Mouse (Mus musculus): ENCODE data around the gene Camta1.

The Camta1 gene

DNA sequence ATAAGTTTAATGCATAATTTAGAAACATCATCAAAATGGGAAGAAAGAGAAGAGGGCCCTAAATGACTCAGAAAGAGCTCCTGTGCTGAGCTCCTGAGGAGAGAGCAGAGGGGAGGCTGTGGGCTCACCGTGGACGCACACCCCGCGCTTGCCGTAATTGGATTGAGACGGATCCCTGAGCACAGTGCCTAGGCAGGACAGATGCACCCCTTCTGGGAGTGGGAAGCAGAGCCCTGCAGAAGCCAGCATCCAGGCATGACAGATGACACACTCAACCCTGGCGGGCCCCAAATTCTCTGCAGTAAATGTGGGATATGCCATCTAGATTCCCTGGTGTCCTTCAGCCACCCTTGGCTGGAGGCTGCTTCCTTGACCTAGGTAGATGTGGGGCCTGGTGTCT lies 654.1 kb downstream of the Camta1 start:
- DNase-seq (ENCODE audit: low spot score): no peak

DNA sequence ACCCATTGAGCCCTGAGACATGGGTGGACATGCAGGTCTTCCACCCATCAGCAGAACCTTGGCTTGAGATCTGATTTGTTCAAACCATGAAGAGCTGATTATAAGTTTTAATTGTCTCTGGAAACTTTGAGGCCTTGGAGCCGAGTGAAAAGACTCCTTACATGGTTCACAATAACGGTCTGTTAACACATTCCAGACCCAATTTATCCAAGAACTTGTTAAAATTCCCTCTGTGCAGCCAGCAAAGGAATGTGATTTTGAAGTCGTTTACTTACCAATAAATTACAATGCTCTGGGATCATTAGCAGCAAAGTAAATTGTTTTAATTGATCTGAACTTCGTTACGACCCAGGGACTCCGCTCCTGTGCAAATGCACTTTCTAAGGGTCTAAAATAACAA lies 658.8 kb downstream of the Camta1 start:
- no peak for DNase-seq (ENCODE audit: low spot score)

DNA sequence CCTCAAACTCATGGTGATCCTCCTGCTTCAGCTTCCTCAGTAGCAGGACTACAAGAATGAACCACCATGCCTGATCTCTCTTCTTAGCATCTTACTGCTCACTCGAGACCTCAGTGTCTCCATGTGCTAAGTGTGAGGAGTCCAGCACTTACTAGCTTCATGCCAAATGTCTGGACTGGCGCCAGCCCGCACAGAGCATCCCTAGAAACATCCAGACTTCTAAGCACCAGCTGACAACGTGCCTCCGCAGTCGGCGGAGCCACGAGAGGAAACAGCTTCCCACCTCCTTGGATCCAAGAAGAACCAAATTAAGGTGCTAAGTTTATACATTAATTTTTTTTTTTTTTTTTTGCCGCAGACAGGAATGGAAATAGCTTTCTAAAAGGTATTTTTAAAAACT lies 661.4 kb downstream of the Camta1 start:
- DNase-seq (ENCODE audit: low spot score): no peak

DNA sequence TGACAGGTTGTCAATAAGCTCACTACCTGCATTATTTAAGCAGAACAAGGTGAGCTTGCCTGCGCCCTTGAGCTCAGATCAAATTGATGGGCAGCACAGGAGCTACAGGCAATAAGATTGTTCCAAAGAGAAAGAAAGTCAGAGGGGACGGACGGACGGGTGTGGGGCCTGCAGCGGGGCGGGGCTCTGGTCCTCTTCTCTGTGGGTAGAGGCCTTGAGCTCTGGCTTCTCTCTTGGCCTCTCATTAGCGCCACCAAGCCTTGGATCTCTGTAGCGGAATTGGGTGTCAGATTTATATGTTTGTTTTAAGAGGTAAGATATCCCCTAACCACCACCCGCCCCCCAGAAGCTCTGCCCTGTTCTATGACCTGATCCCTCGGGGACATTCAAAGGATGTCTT lies 666.5 kb downstream of the Camta1 start:
- DNase-seq (ENCODE audit: low spot score): no peak

DNA sequence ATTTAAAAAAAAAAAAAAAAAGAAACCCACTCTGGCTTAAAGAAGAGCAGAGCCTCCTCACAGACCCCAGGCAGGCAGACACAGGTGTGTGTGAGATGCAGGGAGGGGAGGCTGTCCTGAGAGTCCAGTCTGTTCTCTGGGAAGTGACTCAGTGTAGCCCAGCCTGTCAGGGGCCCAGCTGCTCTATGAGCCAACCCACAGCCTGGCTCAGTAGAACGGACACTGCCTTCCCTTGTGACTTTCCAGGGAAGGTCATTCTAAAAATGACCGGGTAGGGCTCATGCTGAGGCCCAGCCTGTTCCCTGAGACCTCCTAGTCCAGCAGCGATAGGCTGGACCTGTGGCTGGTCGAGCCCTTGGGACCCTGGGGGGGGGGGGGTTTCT lies 667.0 kb downstream of the Camta1 start:
- DNase-seq (ENCODE audit: low spot score): no peak

DNA sequence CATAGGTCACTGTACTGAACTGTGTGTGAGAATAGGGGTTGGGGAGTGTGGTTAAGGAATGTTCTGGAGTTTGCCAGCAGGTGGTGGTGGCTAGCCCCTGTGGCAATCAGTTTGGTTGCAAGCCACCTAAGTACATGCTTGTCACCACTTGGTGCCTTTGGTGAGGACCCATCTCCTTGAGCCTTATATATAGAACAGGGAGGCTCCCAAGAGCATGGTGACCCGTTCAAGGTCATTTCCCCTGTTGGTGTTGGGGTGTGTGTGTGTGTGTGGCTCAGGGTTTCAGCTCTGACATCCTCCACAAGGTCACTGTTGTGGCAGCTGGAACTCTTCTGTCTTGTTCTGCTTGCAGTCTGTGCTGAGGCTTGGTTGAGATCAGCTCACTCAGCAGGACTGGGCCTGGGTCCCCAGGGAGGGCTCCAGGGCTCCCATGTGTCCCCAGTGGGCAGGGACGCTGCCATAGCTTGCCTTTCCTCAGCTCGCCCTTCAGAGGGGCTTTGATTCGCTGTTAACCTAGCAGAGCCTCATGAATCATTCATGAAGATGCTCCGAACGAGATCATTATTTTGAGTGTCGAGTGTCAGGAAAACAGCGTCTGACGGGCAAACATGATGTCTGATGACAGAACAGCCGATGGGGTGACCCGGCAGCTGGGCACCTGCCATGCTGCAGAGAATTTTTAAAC lies 667.5 kb downstream of the Camta1 start:
- DNase-seq (ENCODE audit: low spot score): no peak

DNA sequence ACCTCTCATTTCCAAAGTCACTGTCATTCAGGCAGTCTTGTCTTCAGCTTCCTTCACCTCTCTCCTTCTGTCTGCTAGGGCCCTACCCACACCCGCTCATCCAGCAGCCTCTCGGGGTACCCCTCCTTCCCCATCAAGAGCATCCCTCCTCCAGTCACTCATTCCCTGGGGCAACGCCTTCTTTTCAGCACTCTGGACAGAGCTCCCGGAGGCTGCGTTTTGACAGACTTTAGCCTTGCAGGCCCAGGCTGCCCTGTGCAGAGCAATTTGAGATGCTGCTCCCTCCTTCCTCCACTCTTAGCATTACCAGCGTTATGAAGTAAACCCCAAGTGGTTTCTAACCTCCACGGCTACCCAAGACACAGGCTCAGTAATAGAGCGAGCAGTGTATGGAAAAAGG lies 675.2 kb downstream of the Camta1 start:
- DNase-seq (ENCODE audit: low spot score): peak; percentile 38

DNA sequence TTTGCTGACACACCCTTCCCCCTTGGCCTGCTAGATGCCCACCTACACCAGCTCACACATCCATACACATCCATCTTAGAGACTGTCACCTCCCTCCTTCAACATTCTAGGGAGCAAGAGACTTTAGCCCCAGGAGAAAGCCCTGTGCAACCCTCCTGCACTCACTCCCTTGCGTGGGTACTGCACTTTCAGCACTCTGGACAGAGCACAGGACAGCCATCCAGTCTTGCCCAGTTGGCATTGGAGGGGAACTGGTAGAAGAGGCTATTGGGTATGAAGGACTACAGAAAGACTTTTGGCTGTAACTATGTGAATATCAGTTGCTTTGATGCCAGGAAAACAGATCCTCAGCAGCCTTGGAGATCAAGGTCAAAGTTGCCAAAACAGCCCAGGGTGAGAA lies 675.9 kb downstream of the Camta1 start:
- DNase-seq (ENCODE audit: low spot score): no peak

DNA sequence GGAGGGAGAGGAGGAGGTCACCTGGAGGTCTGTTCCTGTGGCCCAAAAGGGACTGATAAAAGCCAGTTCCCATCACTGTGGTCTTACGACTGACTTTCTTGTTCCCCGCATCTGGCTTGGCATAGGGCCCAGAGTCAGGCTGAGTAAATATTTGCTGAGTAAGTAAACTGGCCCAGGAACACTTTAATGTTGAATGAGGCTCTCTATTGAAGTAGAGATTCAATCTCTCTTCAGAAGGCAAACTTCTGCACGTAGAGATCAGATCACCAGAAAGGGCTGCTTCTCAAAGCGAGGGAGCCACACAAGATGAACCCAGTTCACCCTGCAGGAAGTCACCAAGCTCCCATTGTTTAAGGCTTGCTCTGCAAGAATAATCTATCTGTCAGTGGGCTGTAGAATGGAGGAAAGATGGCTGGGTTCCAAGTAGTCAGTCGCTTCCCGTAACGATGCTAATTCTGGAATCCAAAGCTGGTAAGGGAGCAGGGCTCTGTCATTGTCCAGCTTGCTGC lies 681.2 kb downstream of the Camta1 start:
- peak; percentile 53 for DNase-seq (ENCODE audit: low spot score)

DNA sequence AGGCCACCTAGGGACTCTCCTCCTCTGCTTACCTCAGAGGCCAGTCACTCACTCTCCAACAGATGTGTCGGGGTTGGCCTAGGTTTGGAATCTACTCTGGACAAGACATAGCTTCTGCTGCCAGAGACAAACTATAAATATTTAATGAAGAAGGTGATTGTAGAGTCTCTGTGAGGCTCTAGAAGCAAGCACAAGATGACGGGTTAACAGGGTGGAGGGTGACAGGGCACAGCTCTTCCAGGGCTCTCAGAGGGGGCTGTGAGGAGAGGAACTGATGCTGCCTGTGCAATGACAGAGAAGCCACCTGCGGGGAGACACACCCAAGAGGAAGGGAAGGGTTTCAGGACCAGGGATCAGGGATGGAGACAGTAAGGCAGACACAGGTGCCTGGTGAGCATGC lies 682.0 kb downstream of the Camta1 start:
- no peak for DNase-seq (ENCODE audit: low spot score)

DNA sequence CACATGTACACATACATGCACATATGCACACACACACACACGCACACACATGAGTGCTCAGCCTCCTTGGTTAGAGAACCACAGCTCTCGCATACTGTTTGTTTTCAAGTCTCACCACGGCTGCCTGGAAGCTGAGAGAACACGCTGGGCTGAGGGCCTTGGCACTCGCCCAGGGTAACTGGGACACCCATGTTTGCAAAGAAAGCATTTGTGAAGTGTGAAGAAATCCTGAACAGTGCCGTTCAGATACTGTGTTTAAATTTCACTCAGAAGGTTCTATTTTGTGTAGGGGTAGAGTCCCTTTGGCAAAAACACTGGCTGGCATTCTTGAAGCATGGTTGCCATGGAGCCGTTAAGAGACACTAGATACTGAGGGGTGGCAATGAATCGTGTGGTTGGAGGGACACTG lies 682.7 kb downstream of the Camta1 start:
- DNase-seq (ENCODE audit: low spot score): peak; percentile 61

DNA sequence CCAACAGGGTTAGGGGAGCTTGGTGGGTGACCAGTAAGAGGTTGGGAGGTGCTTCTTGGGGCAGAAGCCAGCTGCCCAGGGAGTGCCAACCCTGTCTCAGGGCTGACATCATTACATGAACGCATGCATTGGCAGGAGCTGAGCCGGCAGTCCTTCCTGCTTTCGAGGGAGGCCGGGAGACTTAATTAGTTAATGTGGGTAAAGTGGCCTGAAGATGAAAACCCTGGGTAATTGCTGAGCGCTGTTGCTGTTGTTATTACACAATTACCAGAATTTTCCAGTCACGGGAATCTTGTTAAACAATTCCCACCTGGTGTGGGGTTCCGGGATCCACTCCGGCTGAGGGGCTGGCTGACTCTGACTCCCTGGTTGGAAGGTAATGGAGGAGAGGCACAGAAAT lies 689.1 kb downstream of the Camta1 start:
- DNase-seq (ENCODE audit: low spot score): no peak

DNA sequence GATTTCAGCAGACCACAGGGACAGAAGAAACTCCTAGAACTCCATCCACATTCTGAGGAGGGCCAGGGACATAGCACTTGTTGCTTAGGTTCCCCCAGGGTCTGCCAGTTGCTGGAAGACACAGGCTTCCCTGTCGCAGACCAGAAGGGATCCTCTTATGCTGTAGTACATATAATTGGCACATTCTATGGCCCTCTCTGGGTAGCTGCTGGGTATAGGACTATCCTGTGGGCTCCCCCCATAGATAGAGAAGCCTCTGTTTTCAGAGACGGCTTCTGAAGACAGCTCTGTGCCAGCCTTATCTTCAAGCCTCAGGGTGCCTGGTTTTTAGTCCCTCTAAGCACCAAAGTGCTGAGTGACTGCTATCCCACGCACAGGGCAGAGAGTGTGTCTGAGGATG lies 690.6 kb downstream of the Camta1 start:
- no peak for DNase-seq (ENCODE audit: low spot score)

DNA sequence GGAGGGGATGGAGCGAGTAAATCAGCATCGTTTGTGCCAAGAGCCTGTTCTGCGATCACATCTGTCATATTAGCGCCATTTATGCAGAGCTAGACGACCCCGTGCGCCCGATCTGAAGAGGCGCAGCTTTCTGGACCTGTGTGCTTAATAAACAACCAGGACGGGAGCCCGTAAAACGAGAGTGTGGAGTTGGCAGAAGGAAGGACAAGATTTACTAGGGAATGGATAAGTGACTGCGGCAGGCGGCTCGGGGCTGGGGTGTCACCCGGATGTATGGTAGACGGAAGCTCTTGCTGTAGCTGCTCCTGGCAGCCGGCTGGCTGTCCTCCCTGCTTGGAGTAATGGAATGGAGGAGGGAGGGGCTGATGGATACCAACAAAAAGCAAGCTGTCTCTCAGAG lies 691.0 kb downstream of the Camta1 start:
- DNase-seq (ENCODE audit: low spot score): no peak

DNA sequence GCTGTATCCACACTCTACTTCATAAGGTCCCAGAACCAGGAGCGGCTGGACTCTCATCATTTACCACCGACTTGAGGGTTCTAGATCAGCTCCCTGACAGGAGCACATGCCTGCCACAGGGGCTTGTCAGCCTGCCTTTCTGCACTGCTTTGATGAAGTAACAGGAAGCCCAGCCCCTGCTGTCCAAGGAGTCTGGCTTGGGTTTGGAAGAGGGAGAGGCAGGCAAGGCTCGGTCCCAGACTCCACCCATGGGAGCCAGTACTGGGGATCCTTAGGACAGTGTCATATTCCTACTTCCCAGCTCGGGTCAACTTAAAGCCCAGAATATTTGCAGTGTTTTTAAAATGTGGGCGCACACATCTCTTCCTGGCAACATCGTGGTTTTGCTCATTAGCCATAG lies 694.7 kb downstream of the Camta1 start:
- DNase-seq (ENCODE audit: low spot score): no peak

DNA sequence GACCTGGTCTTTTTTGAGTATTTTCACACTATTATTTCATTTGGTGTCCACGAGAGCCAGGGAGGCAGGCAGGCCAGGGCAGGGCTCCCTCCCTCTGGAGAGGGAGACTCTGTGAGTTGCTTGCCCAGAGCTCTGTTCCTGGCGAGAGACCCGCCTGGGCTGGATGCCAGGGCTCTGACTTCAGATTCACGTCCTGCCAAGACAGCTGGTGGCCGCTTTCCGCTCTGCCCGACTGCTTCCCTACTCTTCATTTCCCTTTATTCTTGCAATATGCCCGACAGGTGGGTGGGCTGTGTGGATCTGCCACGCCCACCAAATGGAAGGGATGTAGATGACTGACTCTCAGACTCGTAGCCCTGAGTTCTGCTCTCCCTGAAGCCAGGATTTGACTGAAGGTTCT lies 696.1 kb downstream of the Camta1 start:
- peak; percentile 81 for DNase-seq (ENCODE audit: low spot score)

DNA sequence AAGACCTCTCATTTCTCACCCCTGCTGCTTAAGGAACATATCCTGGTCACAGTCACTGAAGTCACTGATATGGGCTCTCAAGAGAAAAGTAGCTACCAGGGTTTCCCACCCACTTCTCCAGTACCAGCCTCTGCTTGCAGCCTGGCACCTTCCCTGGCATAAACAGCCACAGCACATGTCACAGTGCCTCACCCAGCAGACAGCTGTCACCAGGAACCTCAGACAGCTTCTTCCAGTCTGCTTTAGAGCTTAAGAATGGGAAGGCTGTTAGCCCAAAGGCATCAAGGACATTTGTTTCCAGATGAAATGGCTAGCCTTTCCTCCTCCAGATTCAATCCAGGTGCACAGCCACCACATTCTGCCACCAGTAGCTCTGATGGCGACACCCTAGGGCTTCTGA lies 697.4 kb downstream of the Camta1 start:
- DNase-seq (ENCODE audit: low spot score): no peak

DNA sequence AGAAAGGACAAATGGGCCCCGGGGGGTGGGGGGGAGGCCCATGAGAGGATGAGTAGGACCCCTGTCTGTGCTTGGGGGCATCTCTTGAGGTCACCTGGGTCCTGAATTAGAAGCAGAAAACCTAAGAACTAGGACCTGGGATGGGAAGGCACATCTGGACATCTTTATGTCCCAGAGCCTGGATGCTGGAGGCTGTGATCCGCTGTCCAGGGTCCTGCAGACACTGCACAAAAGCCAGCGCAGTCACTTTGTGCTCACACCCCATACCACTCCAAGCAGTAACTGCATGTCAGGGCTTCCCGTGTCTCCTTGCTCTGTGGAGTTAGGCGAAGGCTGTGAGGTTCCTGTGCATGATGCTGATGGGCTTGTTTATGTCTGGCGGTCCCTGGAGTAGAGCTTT lies 699.8 kb downstream of the Camta1 start:
- no peak for DNase-seq (ENCODE audit: low spot score)

DNA sequence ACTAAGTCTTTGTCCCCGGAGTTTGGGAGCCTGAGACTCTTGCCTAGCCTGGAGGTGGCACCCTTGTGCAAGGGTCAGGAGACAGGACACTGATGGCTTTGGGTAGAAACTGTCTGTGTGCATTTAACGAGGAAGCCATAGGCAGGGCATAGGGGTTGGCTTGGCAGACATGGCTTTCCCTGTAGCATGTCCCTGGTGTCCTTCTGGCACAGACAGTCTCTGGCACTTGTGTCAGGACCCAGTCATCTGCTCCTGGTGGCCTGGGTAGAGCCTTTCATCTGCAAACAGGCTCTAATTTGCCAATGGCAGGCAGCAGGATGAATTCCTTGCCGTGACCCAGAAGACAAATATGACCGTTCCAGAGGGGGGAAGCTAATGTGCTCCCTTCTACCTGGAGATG lies 700.7 kb downstream of the Camta1 start:
- DNase-seq (ENCODE audit: low spot score): no peak

DNA sequence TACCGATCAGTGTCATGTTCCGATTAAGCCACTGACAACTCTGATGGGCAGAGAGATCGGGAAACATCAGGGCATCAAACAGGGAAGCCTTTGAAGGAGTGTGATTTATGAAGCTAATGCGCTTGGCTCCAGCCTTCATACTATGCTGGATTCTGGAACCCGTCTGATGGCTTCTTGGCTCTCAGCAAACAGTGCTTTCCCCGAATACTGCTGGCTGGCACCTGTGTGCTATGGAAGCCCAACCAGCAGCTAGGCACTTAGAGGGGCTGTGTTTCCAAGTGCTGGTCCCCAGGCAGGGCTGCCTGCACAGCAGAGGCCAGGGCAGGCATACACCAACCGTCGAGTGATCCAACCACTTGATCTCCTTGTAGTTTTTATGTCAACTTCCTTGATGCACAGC lies 701.2 kb downstream of the Camta1 start:
- no peak for DNase-seq (ENCODE audit: low spot score)

DNA sequence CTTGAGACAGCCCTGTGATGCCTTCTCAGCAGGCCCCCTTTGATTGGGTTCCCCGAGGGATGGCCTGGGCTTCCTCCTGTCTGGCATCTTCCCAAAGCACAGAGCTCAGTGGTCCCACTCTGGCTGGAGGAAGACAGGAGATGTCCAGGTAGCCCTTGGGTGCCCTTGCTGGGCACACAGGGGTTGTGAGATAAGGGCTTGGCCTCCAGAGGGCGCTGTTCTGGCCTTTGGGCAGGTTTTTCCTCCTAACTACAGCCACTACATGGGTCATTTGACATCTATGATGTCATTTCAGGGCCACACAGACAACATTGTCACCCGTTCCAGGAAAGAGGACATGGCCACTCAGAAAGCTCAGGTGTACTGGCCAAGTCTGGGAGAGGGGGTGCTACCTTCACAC lies 703.4 kb downstream of the Camta1 start:
- no peak for DNase-seq (ENCODE audit: low spot score)

DNA sequence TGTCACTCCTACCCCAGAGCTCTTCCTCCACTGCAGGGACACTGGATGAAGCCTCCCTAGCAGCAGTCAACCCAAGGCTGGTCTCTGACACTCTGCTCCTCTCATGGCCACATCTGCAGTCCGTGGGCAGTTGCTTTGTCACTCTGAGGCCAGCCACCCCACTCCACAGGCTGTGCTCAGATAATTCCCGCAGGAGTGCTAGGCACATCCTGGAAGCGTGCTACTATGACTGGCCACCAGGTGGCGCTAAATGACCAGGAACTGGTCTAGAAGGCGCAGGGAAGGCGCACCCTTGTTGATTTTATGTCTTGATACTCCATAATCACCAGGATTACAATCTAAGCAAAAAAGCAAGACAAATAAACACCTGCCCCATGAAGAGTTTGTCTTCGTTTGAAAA lies 704.8 kb downstream of the Camta1 start:
- DNase-seq (ENCODE audit: low spot score): peak; percentile 74

DNA sequence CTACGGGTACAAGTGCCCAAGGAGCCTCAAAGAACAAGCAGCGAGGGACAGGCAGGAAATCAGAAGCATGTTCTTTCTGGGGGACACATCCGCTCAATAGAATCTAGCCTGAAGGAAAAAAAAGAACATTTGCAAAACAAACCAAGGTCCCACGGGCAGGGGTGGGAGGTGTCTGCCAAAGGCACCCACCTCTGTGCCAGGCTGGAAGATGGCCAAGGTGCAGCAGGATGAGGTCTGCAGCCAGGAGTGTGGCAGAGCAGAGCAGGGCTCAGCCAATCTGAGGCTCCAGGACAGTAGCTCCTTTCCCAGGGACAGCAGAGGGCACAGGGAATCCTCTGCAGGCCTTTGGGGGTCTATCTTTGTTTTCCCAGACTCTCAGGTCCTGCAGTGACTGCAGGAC lies 706.1 kb downstream of the Camta1 start:
- no peak for DNase-seq (ENCODE audit: low spot score)

DNA sequence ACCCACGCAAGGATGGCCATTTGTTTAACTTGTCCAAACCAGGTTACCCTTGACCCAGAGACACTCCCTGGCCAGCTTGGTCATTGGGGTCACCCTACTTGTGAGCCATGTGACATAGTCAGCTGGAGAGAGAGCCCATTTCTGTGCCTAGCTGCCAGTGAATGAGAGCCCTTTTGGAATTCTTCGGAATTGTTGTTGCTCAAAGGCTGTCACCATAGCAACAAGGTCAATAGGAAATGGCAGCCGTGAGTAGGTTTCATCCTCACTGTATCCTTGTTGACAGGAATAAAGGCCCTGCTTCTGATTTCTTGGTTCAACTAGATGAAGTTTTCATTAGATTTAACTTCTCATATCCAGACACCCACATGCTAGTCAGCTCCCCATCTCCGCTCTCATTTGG lies 707.4 kb downstream of the Camta1 start:
- no peak for DNase-seq (ENCODE audit: low spot score)

DNA sequence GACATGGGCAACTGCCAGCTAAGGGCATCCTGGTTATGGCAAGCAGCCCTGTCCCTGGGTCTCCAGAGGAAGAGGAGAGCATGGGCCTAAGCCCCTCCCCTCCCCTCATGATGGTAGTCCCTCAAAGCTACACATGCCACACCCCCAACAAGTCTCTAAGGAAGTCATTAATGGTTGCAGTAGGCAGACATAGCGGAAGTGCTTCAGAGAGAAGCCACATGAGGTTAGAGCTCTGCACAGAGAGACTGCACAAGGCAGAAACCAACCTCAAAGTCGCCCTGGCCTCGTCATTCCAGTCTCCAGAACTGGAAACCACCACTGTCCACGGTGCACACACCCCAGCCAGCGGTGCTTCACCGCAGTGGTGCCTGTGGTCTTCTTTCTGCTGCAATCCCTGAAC lies 709.7 kb downstream of the Camta1 start:
- no peak for DNase-seq (ENCODE audit: low spot score)

Data from lung, postnatal 25 days (tissue).